Mouse (Mus musculus) kidney, adult 11 months (tissue): ENCODE data around the gene Ddah2.

Experiments
- DNase-seq: peaks from one replicate; pipeline ENCODE4 v3.0.0; 2022

Ddah2 gene

DNA sequence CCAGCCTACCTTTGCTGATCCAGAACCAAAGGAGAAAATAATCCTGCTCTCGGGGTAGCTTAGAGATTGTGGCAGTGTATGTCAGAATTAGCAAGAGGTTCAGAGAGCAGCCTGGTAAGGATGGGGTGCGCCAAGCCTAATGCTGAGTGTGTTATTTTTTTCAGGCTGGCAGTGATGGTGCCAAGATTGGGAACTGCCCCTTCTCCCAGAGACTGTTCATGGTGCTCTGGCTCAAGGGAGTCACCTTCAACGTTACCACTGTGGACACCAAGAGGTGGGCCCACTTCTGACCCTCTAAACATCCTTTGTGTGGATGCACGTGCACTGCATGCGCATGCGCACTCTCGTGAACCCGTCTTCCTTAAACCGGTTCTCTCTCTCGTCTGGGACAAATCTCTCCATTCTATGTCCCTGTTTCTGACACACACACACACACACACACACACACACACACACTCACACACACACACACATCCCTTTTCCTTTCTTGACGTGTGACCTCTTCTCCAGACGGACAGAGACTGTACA is 6.5 kb upstream of the Ddah2 start:
- DNase-seq = no peak

DNA sequence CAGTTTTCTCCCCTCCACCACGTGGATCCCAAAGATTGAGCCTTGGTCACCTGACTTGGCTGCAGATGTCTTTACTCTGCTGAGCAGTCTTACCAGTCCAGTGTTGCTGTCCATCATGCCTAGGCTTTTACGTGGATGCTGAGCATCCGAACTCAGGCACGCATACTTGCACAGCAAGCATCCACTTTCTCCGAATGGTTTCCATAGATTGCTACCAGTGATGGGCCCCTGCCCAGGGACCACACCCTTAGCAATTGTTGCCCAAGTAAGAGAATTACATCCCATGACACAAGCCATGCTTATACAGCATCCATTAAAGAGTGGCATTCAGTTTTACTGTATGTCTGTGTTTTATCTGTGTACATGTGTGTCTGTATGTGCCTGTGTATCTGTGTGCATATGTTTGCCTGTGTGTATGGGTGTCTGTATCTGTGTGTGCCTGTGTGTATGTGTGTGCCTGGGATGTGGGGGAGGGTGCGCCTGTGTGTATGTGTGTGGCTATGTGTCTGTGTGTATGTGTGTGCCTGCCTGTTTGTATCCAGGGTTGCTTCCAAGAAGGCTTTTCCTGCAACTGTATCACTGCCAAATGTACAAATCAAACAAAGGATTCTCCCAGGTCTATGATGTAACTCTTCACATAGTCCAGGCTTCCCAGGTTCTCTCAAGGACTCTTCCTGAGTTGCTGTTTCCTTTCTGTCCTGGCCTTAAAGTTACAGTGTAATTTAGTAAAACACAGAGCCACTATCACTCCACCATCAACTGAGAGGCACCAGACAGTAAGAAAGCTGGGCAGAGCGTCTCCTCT is 2.9 kb upstream of the Ddah2 start:
- DNase-seq = peak; percentile 3

DNA sequence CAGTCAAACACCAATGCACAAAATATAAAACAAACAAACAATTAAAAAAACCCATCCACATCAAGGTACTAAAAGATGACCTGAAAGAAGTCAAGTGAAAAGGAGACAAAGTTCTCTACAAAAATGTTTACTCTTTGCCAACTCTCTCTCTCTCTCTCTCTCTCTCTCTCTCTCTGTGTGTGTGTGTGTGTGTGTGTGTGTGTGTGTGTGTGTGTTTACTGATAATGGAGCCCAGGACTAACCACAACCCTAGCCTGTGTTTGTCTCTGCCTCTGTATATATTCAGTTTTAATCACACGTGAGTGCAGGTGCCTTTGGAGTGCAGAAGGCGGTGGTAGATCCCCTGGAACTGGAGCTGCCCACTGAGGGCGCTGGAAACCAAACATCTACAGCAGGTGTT is 1.7 kb upstream of the Ddah2 start:
- DNase-seq = no peak

DNA sequence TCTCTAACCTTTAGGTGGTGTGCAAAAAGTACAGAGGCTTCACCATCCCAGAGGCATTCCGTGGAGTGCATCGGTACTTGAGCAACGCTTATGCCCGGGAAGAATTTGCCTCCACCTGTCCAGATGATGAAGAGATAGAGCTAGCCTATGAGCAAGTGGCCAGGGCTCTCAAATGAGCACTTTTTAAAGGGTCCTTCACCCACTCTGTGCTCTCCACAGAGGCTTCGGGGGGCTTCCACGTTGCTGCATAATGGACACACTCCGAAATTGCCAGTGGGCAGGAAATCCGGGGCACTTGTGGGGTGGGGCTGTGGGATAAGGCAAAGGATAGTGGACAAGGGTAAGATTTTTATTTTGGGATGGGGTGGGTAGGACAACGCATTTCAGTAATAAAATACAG is 519 bp upstream of the Ddah2 start:
- no peak for DNase-seq

GRCm38 (mm10) chr17:35060071-35060470 is 1.2 kb downstream of the Ddah2 start:
- DNase-seq = no peak

DNA sequence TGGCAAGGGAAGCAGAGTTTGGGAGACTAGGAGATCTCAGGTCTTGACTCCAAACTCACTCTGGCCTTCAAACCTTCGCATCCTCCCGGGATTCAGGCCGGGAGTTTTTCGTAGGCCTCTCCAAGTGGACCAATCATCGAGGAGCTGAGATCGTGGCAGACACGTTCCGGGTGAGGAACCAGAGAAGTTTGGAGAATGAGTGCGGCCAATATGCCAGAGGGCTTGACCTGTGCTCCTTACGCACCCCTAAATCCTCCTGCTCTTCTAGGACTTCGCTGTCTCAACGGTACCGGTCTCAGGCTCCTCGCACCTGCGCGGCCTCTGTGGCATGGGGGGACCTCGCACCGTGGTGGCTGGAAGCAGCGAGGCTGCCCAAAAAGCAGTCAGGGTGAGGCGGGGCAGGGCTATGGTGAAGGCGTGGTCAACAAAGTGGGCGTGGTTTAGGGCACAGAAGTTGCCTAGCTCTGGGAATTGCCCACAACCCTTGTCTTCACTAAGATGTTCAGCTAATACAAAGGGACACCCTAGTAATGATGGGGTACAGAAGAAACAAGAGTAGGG is 2.0 kb downstream of the Ddah2 start:
- peak; percentile 35 for DNase-seq

DNA sequence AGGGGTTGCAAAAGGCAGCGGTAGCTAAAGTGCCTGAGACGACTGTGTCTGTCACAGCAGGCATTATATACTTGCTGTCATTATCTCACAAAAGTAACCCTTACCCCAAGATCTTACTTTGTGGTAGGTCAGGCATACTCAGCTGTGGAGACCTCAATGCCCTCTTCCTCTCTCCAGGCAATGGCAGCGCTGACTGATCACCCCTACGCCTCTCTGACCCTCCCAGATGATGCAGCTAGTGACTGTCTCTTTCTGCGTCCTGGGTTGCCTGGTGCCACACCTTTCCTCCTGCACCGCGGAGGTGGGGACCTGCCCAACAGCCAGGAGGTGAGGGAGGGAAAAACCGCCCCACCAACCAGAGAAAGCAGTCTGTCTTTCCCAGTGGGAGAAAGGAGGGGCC is 2.5 kb downstream of the Ddah2 start:
- DNase-seq = no peak

GRCm38 (mm10) chr17:35063466-35063865 is 4.6 kb downstream of the Ddah2 start:
- no peak for DNase-seq

DNA sequence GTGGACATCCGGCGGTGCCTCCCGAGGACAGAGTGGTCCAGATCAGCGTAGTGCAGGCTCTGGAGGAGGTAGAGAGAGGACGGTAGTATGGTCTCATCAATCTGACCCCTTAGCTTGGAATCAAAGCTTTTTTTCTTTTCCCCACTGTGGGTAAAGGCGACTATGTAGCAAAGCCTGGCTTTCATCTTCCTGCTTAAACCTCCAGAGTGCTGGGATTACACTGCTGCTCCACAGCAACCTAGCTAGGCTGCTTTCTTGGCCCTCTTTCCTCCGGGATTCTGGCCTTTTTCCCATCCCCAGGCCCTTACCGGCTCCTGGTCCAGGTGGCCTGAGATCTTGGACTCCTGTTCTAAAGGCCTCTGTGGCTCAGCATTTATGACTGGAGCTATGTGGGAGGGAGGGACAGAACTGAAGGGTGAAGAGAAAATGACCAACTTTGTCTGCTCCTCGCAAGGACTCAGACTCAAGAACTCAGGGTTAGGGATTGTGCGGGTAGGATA is 5.6 kb downstream of the Ddah2 start:
- no peak for DNase-seq

DNA sequence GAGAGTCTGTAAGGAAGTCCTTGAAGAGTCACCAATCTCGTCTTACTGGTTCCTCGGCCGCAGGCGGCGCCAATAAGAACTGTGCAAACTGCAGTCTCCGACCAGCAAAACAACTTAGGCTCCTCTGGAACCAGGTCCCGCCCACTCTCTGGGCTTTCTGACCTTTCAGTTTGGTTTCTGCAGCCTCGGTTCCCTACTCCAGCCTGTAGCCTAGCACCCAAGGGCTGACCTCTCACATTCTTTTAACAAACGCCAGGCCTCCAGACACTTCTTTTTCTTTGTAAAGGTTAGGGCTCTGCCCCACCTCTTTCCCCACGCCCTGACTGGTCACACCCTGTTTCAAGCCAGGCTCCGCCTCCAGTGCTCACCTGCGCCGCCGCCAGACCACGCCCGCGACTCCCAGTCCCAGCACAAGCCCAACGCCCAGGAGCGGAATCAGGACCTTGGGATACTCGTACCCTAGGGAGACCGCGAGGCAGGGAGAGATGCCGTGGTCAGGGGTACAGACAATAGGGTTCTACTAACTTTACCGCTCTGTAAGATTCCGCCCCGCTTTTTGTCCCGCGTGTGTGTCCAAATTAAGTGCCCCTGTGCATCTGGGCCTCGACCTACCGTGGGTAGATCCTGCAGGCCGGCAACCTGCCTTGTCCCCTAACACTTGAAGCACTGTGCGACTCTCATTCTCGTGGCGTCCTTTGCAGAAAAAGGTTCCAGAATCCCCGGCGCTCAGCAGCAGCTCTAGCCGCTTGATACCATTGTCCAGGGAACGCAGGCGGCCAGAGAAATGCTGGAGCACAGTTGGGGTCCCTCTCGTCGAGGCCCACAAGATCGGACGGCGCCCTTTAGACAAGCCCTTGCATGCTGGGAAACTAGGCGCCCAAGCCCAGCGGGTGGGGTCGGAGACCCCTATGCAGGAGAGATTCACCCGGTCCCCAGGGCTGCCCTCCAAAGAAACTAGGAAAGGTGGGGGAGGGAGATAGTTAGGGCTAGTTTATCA is 6.4 kb downstream of the Ddah2 start, which contains the start of gene Ly6g6c:
Ly6g6c (plus strand) TSS at position 438 of the 997 bp plus-strand sequence.
- peak; percentile 84 for DNase-seq

DNA sequence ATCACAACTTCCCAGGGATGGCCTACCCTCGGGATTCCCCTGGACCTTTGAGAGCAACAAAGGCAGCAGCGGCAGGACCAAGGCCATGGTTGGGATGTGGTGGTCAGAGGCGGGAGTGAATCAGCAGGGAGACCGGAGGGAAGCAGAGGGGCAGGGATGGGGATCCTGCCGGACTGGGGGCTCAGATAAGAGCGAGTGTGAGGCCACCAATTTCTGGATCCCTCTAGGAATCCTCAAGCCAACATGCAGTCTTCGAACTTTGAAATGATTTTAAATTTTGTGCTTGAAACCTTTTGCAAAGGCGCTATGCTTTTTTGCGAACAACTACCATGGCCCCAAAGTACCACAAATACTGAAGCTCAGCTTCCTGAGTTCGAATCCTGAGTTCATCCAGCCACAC is 7.2 kb downstream of the Ddah2 start, which contains the start of gene Mpig6b:
Mpig6b (minus strand) TSS at position 101 of the 400 bp plus-strand sequence.
- no peak for DNase-seq

DNA sequence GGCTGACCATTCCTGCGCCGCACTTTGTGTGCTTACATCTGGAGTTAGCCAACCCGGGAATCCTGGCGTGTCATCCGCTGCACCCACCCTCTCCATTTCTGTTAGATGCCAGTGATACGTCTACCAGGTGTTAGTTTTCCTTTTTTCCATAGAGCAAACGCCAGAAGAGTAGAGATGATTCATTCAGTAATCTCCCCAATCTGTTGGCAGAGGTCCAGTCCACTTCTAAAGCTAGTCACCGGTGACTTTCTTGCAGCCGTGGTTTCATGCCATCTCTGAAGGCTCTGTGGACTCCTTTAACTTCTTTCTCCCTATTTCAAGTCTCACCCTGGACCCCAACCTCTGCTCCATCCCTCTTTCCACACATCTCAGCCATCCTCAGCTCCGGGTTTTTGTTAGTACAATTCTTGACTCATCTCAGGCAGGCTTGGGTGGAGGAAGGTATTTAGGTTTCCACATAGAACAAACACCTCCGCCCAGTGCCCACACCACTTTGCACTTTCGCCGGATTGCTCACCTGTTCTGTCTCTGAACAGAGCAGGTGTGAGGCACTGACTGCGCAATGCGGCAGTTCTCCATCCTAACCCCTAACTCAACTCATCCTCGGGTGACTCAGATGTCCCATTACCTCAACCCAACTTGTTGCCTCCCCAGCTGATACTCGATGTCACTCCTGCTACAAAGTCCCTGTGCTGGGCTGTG is 9.5 kb downstream of the Ddah2 start:
- DNase-seq = no peak

DNA sequence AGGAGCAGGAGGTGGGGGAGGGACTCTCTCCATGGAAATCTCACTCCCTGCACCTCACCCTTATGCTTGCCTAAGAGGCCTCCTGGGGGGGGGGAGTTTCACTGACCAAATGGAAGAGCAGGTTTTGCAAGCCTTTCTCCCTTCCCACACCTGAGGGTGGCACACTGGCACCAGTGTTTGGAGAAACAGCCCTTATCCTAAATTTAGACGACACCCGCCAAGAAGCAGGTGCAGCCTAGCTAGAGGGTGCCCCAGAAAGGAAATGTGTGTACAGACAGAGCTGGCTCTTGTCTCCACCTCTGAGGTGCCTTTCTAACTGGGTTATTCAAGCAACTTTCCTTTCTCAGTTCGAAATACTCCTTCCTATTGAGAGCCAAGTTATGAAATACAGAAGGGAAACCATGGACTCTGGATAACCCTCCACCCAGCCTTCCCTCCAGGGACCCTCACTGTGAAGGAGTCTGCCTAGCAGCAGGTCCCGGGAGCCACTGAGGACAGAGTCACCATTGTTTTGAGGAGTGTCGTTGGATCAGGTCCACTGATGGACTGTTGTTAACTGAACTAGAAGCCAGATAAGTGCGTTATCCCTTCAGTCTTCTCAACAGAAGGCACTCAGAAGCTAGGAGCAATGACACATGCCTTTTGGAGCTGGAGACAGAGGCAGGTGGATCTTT is 11.9 kb downstream of the Ddah2 start:
- DNase-seq = no peak

GRCm38 (mm10) chr17:35071454-35071853 is 12.6 kb downstream of the Ddah2 start:
- no peak for DNase-seq

DNA sequence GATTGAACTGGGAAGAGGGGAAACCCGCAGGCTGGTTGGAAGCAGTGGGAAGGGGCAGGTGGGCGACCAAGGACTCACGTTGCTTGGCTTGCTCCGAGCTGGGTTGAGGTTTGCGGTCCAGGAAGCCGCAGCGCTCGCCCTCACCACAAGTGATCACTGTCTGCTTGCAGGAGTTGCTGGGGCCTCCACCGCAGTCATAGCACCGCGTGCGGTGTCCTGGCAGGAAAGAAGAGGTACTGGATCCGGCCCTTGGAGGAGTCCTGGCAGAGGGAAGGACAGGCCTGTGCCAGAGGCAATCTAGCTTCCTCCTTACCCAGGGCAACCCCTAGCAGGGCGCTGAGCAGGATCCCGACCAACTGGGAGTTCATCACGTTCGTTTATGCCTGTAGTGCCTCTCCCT is 15.3 kb downstream of the Ddah2 start:
- DNase-seq = no peak

- no peak for DNase-seq
Measured at GRCm38 (mm10) chr17:35076507-35077176, 17.8 kb downstream of the Ddah2 start, which contains the start of gene Ly6g6e. Gene Ly6g6e (plus strand): TSS chr17:35076902.

- DNase-seq = no peak
Measured at GRCm38 (mm10) chr17:35077285-35077684, 18.4 kb downstream of the Ddah2 start.

GRCm38 (mm10) chr17:35077786-35078233 is 19.0 kb downstream of the Ddah2 start, which contains the start of gene Ly6g6d:
Gene Ly6g6d (minus strand): TSS chr17:35078065.
- DNase-seq = peak; percentile 75

DNA sequence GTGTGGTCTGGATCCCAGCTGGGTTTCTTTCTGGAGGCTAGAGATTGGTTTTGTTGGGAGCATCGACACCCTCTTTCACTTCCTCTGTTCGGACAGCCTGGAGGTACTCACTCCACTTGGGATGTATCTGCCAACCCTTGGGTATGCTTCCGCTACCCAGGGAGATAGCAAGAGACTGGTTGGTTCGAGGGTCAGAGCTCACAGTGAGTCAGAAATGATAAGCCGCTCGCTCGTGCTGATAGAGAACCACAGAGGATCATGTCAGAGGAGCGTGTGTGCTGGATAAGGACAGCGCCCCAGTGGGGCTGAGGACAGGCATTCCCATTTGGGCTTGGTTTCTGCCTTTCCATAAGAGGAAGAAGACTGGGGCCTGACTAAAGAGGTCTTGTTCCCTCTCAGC is 20.9 kb downstream of the Ddah2 start:
- no peak for DNase-seq

DNA sequence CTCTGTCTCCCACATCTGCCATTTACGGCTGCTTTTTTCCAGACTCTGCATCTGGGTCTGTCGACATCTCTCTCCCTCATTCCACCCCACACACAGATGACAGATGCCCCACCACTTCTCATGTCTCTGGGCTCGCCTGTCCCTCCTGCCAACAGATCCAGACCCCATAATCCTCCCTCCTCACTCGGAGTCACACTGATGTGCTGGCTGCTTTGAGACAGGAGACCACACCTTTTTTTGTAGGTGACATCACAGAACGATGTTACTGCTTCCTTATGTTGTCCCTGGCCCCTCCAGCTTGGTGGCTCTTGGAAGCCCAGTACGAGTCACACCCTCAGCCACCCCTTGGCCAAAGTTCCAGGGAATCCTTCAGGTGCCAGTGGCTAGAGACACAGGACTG is 21.4 kb downstream of the Ddah2 start:
- DNase-seq = no peak

- no peak for DNase-seq
Measured at GRCm38 (mm10) chr17:35080710-35081109, 21.9 kb downstream of the Ddah2 start.
